In genomic region chr3:52035404-52035803, GRCm38 (mm10) we compare ENCODE assay signal across 11 mouse cellular contexts.
DNase-seq lines count a peak whose midpoint lies in the region; ATAC-seq lines count a peak whose summit lies in the region.
"Had no signal": no experiment of that assay in that cellular context is flagged by ENCODE, and none has a peak within 500 bp of the region (broad histone marks: within the 10 kb centered on the region; RNA-seq: fewer than 3 reads in every experiment).

No protein-coding gene starts in this region.

- ATAC-seq in cerebellum, adult (ENCODE audit: insufficient number of reproducible peaks, low FRiP score, low TSS enrichment): 0 out of 2 replicates have a peak, but pooled peaks have one; percentile 15

- intact Hi-C loops in left cerebral cortex, postnatal 14 days (cut with DNase I): no loop called here

- no peaks in the 10 kb centered on the region for H3K36me3 ChIP-seq in splenic B cell, adult 2 months (ENCODE audit: control insufficient read depth, insufficient read depth, low read length, poor library complexity, severe bottlenecking)
- H3K36me3 ChIP-seq: limb, embryonic 12.5 days; midbrain, embryonic 12.5 days had no signal

- H3K27me3 ChIP-seq in splenic B cell, adult 2 months (ENCODE audit: control insufficient read depth, insufficient read depth, low read length, poor library complexity, severe bottlenecking): no peaks in the 10 kb centered on the region
- H3K27me3 ChIP-seq: limb, embryonic 12.5 days; midbrain, embryonic 12.5 days had no signal

- DNase-seq in cerebellum, adult 9-11 months: no peak
- DNase-seq in left cerebral cortex, postnatal 14 days (ENCODE audit: low spot score in 2 of 2): peak; percentile 34 to 45
- no peak for DNase-seq in left cerebral cortex, adult 9 months (ENCODE audit: low spot score in 2 of 2)
- peak; percentile 33 for DNase-seq in heart, postnatal 4 days
- peak; percentile 26 for DNase-seq in splenic B cell, adult 2 months (ENCODE audit: low read depth, low spot score)
- no peak for DNase-seq in cerebellum, adult 9-10 months
- DNase-seq in liver: no peak
- DNase-seq: adrenal gland, postnatal 36 days had no signal

Comparison
In these comparisons a context has a peak if more than half of its experiments do, and no peak if none do; other contexts are left out.
1. DNase-seq: peak in left cerebral cortex, postnatal 14 days (2 of 2), heart, postnatal 4 days (single experiment) and splenic B cell, adult 2 months (single experiment); none in cerebellum, adult 9-11 months (single experiment), left cerebral cortex, adult 9 months (0 of 2), cerebellum, adult 9-10 months (single experiment) and liver (single experiment).